Mouse (Mus musculus): ENCODE data around the gene Ddit4l. TPM values are rescaled to one million over a fixed set of nuclear protein-coding genes. Genes with fewer than 3 reads are reported as not detected.

Gene Ddit4l
- polyA plus RNA-seq (2017; shearing (Covaris generic)) = under 1 TPM; 0.28 to 0.64 TPM

DNA sequence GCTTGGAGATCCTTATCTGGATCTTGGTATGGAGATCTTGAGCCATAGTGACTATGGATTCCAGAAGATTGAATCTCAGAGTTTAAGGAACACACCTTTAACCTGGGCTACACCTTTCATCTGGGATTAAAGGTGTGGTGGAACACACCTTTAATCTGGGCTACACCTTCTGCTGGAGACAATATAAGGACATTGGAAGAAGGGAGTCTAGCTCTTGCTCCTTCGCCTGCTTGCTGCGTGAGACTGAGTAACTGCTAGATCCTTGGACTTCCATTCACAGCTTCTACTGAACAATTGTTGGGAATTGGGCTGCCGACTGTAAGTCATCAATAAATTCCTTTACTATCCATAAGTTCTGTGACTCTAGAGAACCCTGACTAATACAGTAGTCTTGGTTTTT is at the start of gene Ddit4l:
TSS of gene Ddit4l (plus strand) at position 301 of the 400 bp plus-strand sequence.

DNA sequence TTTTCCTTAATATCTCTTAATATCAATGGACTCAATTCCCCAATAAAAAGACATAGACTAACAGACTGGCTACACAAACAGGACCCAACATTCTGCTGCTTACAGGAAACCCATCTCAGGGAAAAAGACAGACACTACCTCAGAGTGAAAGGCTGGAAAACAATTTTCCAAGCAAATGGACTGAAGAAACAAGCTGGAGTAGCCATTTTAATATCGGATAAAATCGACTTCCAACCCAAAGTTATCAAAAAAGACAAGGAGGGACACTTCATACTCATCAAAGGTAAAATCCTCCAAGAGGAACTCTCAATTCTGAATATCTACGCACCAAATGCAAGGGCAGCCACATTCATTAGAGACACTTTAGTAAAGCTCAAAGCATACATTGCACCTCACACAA is 49.8 kb downstream of the Ddit4l start, which contains the start of gene Gm21962:
TSS of gene Gm21962 (plus strand) at position 301 of the 400 bp plus-strand sequence.

Other genes starting within 250 kb of the Ddit4l start
- not detected for gene Gm21962, start 49.9 kb downstream of the Ddit4l start, polyA plus RNA-seq (2017; shearing (Covaris generic))
- gene H2afz, start 242.9 kb downstream of the Ddit4l start, polyA plus RNA-seq (2017; shearing (Covaris generic)) = 1,000 to 10,000 TPM in 1 of 2 experiments, 100 to 1,000 TPM in 1; 589 to 1,267 TPM
- gene Dnajb14, start 246.1 kb downstream of the Ddit4l start, polyA plus RNA-seq (2017; shearing (Covaris generic)) = 10 to 100 TPM in 1 of 2 experiments, 1 to 10 TPM in 1; 7.6 to 11.5 TPM

Measured in inflammation-experienced regulatory T-cells (primary cell).